Mouse (Mus musculus) liver, postnatal 0 days (tissue): Measurements from ENCODE around the gene Mettl11b.

ENCODE experiments used
- CTCF ChIP-seq: sonication (generic); IDR thresholded peaks from 2 replicates; pipeline ENCODE4 v1.5.1; 2016; ENCODE audit warnings: antibody characterized with exemption, low read depth
- EP300 ChIP-seq: IDR thresholded peaks from 2 replicates; pipeline ENCODE4 v1.6.1; 2016; ENCODE audit warnings: antibody characterized with exemption, low read depth, mild to moderate bottlenecking

GRCm38 (mm10) chr1:163725106-163725759 is at the start of gene Mettl11b:
- no peak for TF ChIP-seq CTCF
- TF ChIP-seq EP300 = no peak
